Mouse (Mus musculus): ENCODE measurements around the gene Fyb.

Fyb gene

DNA sequence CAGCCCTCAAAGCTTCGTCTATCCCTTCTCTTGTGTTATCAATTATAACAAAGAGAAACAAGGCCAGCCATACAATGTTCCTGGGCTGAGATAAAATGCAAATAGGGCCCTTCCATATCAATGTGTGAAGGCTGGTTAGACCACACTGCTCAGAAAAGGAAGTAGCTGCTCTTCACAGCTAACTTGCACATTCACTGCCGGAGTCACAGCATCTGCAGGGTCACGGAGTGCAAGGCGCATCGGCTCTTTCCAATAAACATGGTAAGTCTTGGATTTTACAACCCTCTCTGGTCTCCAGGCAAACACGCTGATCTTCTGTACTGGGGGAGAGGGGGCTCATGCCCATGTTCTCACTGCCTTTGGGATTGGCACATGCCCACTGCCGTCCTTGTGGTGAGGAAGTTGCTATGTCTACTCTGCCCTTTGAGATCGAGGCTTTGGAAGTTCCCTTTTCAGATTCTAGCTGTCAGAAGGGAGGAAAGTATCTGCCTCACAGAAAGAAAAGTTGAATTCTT, at the start of gene Fyb:
TSS of gene Fyb (plus strand) at position 201 of the 515 bp plus-strand sequence.
- no peak for DNase-seq (ENCODE audit: low spot score)

DNA sequence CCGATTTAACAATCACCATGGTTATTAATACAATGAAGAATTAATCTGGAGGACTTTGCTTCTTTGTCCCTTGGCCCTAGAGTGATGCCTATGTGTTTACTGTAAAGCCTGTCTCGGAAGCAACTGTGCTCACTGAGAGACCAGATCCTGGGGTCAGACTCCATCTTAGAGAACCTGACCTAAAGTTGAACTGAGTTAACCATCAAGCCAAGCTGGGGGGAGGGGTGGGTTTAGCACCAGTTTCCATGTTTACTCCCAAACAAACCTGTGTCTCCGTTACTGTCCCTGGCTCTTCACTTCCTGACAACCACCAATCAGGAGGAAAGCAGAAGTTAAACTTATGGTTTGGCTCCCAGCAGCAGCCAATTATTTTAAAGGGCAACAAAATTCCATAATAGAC, 39.1 kb upstream of the Fyb start:
- DNase-seq (ENCODE audit: low spot score), result no peak

DNA sequence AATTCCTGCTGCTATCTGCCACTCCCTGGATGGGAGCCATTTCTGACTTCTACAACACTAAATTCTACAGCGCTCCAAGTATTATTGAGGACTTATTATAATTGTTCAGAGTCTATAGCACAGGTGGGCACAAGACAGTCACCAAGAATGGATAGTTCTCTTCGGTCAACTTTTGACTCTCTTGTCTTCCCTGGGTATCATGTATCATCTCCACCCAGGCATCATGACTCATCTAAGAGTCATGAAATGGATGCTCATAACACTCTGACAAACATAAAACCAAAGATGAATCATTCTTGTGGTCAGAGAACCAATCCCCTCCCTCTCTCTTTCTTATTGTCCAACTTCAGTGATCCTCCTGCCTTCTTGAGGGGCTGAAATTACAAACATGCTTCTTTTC, 30.3 kb upstream of the Fyb start:
- DNase-seq (ENCODE audit: low spot score), result no peak

DNA sequence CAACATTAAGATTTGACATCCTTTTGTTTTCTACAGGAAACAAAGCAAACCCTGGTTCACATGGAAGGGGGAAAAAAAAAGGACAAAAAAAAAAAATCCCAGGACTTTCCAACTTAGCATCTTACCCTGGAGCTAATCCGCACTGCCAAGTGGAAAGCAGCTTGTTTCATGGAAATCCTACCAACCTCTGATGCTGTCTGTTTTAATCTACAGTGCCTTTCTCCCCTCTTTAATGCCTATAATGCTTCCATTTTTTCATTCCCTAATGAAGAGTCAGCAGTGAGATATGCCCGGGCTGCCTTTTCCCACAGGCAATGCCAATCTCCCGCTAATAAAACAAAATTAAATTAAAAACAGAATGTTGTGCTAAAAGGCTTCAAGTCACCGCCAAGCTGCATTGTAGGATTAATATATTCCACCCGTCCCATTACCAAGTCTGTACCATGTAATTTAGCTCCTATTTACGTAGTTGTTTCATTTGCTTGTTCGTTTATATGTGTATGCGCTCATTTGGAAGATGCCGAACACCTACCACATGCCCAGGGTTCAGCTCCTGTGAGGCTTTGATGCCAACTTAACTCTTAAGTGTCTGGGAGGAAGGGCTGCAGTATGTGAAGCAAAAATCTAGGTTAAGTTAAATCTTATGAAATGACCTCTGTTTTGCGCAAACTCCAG, 24.1 kb upstream of the Fyb start:
- no peak for DNase-seq (ENCODE audit: low spot score)

DNA sequence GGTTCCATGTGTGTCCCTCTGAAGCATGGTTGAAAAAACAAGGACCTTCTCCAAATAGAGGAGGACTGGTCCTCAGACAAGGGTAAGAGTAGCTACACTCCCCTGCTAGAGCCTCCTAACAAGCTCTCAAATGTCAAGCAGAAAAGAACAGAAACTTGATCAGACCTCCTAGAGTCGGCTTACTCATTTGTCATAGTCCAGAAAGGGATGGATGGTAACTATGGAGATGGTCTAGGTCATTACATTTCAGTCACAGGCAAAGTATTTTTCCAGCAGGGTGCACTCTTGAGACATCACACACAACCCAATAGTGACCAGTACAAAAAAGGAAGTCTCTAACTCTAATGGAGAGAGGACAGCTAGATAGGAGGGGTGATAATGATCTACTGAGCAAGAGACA, 21.9 kb upstream of the Fyb start:
- peak; percentile 62 for DNase-seq (ENCODE audit: low spot score)

DNA sequence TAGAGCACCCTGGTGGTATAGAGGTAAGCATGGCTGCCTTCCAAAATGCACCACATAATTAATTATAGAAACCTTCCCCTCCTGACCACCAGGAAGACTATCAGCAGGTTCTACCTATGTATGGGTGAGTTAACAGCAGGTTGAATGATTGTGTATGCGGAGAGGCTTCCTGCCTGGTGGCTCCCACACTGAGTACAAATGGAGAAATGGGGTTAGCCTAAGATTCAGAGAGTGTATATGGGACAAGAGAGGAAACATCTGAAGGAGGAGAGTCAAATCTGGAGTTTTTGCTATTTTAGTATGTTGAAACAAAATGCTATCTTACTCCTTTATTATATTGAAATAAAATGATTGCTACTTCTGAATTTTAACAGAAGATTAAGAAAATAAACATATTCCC, 5.1 kb upstream of the Fyb start:
- DNase-seq (ENCODE audit: low spot score), result no peak

DNA sequence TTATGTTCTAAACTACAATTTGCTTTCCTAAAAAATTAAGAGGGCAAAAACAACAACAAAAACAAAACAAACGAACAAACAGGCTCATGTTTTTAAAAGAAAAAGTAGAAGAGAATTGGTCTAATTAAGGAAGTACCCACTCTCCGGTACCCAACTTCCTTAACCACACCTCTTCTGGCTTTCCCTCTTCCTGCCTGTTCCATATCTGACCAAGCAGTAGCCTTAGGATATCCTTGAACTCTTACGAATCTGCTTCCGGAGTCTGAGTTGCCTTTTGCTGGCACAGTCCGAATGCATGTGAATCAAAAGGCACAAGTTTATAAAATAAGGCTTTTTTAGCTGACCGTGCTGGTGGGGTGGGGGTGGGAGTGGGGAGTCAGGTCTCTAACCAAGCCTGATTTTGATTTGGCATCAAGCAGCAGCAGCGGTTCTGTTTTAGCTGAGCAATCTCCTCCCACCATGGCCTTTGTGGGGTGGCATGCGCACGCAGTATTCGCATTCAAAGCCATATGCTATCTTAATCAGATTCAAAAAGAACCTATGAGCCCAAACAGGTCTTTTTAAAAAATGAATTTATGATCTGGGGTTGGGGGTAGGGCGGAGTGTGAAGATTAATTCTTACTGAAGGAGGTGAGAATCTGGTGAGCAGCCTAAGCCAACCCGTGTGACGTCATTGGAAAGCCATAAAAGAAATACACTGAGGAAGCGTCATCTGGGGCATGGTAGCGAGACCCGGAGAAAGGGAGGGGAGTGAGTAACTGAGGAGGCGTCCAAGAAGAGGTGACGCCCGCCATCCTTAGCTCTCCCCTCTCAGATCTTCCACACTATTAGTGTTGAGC, 3.0 kb upstream of the Fyb start:
- no peak for DNase-seq (ENCODE audit: low spot score)

DNA sequence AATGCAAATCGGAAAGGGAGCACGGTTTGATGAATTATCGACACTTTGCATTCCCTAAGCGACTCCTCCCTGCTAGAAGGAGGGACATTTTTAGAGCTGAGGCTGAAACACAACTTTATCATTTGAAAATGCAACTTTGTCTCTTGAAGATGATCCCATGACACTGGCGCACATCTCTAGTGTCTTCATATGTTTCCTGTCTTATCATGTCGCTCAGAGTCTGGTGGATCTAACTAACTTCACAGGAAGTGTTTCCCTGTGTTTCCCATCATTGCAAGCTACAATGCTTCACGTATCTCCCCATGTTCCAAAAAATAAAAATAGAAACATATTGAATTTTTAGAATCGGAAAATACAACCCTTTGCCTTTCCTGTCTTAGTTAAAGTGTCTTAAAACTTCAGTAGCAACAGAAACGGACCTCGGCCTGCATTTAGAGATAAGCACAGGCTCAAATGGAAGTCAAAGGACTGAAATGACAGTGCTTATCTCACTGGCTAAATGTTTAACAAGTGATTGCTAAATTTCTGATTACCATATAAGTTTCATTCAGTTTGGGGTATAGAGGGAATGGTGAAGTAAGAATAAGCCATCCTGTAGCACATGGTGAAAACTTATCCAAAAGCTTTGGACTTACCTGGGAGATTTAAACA, 2.0 kb upstream of the Fyb start:
- DNase-seq (ENCODE audit: low spot score), result no peak

DNA sequence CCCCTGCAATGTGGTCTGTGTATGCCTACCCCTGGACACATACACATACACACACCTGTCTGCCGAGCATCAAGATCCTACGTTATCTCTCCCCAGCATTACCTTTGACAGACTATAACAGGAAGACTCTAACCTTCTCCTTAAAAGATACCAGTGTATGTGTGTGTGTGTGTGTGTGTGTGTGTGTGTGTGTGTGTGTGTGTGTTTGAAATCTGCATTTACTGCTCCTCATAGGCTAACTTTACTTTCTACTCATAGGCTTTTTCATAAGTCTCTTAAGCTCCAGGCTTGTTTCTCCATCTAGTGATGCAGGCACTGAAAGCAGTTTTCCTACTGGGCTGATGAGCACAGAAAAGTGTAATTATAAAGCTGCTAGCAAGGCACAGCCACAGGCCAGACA, 2.1 kb downstream of the Fyb start:
- no peak for DNase-seq (ENCODE audit: low spot score)

DNA sequence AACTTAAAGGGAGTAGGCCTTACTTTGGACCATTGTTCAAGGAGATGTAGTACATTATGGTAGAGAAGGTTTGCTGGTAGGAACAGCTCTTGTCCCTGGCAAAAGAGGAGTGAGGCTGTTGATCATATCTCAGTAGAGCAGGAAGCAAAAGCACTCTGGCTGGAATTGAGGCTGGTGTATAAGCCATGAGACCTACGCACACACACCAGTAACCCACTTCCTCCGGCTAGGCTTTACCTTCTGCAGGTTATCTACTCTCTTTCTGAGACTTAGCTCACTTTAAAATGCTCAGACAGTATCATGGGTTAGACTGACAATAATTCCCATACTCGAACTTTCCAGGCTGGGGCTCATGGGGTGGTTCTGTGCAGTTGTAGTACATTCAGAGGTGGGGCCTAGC, 2.7 kb downstream of the Fyb start:
- no peak for DNase-seq (ENCODE audit: low spot score)

DNA sequence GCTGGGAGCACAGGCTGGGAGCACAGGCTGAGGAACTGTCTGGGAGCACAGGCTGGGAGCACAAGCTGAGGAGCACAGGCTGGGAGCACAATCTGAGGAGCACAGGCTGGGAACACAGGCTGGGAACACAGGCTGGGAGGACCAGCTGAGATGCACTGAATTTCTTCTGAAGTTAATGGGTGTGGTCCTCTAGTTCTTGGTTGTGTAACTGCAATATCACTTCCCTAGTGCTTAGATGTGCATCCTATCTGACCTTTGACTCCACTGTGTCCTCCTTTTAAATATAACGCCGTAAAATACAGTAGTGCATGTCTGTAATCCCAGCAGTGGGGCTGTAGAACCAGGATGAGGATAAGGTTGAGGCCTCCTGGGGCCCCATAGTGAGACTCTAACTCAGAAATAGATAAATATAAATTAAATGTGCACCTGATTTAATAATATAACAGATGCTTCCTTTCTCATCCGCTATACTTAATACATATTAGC, 11.2 kb downstream of the Fyb start:
- DNase-seq (ENCODE audit: low spot score), result no peak

DNA sequence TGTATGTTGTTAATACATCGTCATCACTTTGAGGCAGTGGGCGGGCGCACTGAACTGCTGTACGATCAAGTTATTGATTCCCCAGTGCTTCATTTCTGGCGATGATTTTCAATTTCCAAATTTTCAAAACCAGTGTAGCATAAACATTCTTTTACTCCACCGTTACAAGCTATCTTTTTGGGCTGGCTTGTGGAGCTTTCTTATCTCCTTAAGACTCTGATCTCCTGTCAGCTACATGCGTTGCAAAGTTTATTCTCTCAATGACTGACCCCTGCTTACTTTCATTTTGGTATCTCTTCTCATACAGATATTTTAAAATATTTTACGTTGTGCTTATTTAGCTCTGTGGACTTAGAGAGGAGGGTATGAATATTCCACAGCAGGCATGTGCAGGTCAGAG, 11.9 kb downstream of the Fyb start:
- DNase-seq (ENCODE audit: low spot score), result no peak

DNA sequence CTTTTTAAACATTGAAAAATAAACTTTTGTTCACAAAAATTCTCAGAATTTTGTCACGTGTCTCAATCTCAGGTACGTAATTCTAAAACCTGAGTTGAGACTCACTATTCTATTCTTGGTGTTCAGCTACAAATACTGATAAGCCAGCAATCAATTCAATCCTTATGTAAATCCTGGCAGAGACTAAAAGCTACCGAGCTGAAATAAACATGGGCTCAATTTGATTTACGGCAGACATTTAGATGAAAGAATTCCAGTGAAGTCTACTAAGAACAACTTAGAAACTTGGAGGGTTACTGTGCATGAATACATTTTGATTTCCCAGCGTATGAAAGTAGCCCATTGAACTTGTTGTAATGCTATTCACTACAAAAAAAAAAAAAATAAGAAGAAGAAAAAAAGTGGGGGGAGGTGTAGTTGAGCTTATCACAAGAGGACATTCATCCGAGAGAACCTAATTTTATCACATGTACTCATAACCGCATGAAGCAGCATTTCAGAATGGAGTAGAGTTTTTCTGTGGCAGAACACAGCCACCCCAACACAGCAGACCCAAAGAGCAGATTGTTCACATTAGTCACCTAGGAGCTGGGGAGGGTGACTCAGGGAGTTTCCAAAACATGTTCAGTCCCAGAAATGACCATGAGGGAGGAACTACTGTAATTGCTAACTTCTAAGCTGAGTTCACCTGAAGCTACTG, 17.1 kb downstream of the Fyb start:
- DNase-seq (ENCODE audit: low spot score), result no peak

DNA sequence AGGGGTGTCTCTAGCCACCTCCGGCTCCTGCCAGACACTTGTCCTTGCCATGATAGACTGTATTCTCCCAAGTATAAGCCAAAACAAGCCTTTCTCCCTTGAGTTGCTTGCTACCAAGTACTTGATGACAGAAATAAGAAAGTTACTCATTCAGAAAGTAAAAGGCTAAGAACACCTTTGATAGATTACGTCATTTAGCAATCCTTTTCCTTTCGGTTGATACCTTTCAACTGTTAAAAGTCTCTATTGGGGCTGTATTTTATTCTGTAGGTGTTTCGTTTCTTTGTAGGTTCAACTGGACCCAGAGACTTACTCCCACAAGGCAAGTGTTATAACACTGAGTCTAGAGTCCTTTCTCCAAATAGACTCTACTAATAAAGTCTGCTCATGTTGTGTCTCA, 26.3 kb downstream of the Fyb start:
- no peak for DNase-seq (ENCODE audit: low spot score)

DNA sequence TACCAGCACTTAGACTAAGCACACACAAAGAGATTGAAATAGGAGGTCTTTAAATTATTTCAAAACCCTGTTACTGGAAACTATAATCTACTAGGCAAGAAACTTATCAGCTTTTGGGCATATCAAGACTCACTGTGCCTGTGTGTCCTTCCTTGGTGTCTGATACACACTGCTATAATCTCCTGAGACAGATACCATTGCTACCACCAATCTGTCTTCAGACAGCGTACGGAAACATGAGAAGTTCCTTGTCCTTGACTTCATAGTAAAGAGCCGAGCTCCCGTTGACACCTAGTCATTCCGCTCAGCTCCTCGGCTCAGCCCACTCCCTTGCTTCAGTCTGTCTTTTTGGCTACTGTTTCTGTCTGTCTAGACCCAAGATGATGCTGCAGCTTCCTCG, 29.2 kb downstream of the Fyb start:
- DNase-seq (ENCODE audit: low spot score), result no peak

DNA sequence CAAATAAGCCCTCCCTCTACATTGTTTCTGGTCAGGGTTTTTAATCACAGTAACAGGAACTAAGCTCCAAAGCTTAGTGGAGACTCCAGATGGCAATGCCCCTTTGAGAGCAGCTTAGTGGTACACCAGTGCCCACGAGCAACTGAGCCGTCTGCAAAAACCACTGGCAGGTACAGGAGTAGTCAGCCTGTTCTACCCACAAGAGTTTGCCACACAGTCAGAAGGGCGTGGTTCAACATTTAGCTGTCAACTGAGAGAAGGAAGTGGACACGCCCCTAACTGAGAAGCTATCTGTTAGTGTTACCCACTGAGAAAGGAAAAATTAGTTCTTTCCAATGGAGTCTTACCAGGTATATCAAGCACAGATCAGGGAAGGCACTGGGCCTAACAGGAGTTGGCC, 32.1 kb downstream of the Fyb start:
- DNase-seq (ENCODE audit: low spot score), result no peak

DNA sequence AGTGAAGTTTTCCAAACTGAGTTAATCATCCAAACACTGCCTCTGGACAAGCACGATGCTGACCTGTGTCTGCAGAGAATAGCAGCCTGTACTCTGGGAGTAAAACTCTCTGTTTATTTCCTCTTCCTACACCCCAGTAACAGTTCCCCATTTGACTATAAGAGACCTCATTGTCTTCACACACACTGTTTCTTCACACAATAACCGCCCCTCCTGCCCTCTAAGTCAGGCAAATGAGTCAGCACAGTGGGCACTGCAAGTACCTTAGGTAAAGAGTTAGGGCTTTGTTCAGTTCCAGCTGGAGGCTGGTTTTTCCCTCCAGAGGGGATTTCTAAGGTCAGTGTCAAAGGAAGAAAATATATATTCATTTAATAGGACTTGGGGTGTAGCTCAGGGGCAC, 32.9 kb downstream of the Fyb start:
- DNase-seq (ENCODE audit: low spot score), result no peak

DNA sequence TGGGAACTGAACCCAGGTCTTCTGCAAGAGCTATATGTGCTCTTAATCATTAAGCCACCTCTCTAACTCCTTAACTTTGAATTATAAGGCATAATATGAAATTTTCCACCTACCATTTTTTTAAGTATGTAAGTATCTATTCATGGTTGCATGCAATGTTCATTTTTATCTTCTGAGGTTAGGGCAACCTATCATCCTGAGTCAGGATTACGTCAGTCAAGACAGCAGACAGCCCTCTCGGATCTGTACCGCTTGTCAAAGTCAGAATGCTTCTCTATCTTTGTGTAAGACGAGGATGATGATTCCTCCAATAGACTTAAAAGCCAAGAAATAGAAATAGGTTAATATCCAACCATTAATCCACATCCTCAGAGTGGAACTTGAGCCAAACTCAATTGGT, 33.6 kb downstream of the Fyb start:
- no peak for DNase-seq (ENCODE audit: low spot score)

DNA sequence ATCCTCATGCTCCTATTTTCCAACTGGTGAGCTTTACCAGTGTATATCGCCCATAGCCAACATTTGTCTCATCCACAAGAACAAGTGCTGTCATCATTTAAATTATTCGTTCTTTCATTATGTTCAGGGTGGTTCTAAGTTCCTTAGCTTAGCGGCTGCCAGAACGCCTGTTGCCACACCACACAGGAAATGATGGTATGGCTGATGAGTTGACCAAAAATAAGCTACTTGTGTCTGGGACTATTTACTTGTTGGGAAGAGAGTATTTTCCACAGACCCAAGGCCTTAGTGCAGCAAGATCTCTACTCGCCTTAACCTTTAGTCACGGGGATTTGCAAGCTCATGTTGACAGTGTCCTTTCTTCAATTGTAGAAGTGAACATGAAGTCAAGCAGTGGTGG, 34.3 kb downstream of the Fyb start:
- no peak for DNase-seq (ENCODE audit: low spot score)

DNA sequence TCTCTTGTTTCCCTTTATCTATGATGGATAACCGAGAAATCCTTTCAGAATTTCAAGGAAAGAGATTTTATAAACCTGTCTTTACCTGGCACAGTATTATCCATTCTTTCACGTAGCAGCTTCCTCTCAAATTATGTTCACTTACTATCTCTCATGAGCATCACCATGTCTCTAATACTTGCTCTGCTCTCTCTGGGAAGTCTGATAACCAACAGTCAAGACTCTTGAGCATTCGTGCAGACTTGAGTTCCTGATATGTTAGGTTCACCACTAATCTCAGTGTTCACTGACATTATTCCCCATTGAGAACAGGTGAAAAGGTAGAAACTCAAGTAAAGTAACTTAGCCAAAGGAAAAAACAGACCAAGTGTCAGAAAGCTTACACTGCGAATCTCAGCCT, 34.9 kb downstream of the Fyb start:
- DNase-seq (ENCODE audit: low spot score), result no peak

DNA sequence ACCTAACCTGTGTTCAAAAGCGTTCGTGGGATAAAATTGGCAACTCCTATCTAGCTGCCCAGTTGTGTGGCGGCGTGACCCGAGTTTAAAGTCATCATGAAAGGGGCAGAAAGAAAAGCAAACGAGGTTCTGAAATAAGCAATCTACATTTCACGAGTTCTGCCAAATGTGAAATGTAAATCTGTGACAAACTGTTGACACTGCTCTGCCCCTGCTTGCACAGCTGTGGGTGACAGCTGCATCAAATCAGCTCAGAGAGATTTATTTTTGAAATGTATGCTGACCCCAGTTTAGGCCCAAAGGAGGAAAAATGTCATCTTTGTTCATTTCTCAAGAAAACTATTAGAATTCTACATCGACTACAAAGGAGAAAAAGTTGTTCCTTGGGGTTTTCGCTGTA, 36.5 kb downstream of the Fyb start:
- DNase-seq (ENCODE audit: low spot score), result no peak

DNA sequence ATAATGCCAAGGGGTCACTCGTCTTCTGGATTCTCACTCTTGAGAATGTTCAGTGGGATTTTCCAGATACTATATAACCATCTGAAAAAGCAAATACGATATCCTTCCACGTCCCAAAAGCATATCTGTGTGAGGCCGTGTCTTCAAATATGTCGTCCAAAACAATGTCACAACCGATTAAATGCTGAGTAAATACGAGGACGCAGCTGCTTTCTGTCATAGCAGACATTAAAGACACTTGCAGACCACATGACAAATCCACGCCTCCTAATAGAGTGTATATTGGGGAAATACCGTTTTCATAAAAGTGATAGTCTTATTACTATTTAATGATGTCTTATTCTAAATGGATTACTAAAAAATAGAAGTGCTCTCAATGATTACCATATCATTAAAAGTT, 38.0 kb downstream of the Fyb start:
- no peak for DNase-seq (ENCODE audit: low spot score)
